Comparison of ENCODE assay signal across 20 mouse cellular contexts in the genomic region with DNA sequence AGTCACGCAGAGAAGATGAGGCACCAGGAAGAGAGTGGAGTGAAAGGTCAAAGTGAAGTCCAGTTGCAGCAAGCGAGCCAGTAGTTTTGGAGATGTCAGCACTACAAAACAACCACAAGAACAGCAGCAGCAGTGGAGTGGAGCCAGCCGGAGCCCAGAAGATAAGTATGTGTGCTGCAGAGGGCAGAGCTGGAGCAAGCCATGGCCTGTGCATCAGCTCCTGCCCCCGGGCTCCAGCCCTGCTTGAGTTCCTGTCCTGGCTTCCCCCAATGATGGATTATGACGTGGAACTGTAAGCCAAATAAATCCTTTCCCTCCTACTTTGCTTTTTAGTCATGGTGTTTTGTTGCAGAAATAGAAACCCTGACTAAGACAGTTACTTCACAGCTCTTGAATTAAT. TPM values are rescaled to one million over a fixed set of nuclear protein-coding genes. Genes with fewer than 3 reads are reported as not detected.
A peak's percentile ranks its signal among the peaks of the same experiment; 100 is the strongest.
DNase-seq lines count a peak whose midpoint lies in the region; ATAC-seq and TF ChIP-seq lines count a peak whose summit lies in the region.
"Had no signal": no experiment of that assay in that cellular context is flagged by ENCODE, and none has a peak within 500 bp of the region (broad histone marks: within the 10 kb centered on the region; RNA-seq: fewer than 3 reads in every experiment).

No protein-coding gene starts in this region.

- ATAC-seq in frontal cortex, adult (ENCODE audit: low TSS enrichment) = peak; percentile 86
- no peak for ATAC-seq in lung, postnatal 0 days
- ATAC-seq: forebrain, embryonic 14.5 days; intestine, embryonic 16.5 days had no signal

- TF ChIP-seq EP300 in lung, postnatal 0 days (IDR thresholded peaks at IDR 0.05) = no peak

- H3K27me3 ChIP-seq in lung, postnatal 0 days (replicated peaks; ENCODE audit: insufficient read depth, low read length) = no peaks in the 10 kb centered on the region
- H3K27me3 ChIP-seq: embryonic facial prominence, embryonic 12.5 days; heart, embryonic 13.5 days; hindbrain, embryonic 15.5 days had no signal

- no peak overlapping the region for H3K9ac ChIP-seq in lung, postnatal 0 days (replicated peaks; ENCODE audit: low read depth)
- H3K9ac ChIP-seq: embryonic facial prominence, embryonic 12.5 days; heart, embryonic 13.5 days; hindbrain, embryonic 15.5 days had no signal

- no peak overlapping the region for H3K4me2 ChIP-seq in lung, postnatal 0 days (replicated peaks; ENCODE audit: low read depth, low read length)
- H3K4me2 ChIP-seq: embryonic facial prominence, embryonic 12.5 days; heart, embryonic 13.5 days; hindbrain, embryonic 15.5 days had no signal

- H3K36me3 ChIP-seq in lung, postnatal 0 days (ENCODE audit: insufficient read depth, low read length) = no peaks in the 10 kb centered on the region

- no peak overlapping the region for H3K4me3 ChIP-seq in lung, postnatal 0 days (ENCODE audit: low read depth, low read length)
- H3K4me3 ChIP-seq: embryonic facial prominence, embryonic 12.5 days; heart, embryonic 13.5 days; hindbrain, embryonic 15.5 days had no signal

- no peaks in the 10 kb centered on the region for H3K9me3 ChIP-seq in lung, postnatal 0 days (ENCODE audit: low read length)
- H3K9me3 ChIP-seq: embryonic facial prominence, embryonic 12.5 days; G1E; heart, embryonic 13.5 days; hindbrain, embryonic 15.5 days had no signal

- DNase-seq in frontal cortex, postnatal 25 days (ENCODE audit: low spot score in 2 of 2) = no peak
- DNase-seq in NIH3T3 (ENCODE audit: low read depth) = peak; percentile 62
- DNase-seq in gonadal fat pad, adult 2 months (ENCODE audit: low read depth) = peak; percentile 60
- DNase-seq in lung, postnatal 0 days (ENCODE audit: low spot score) = no peak
- no peak for DNase-seq in embryo, embryonic 10.5 days (ENCODE audit: low spot score)
- DNase-seq in adrenal gland, postnatal 36 days = no peak
- DNase-seq: adrenal gland, postnatal 14 days; cerebellum, adult 2 months; cerebellum, postnatal 10 days; embryo, embryonic 11 days; gastrocnemius, postnatal 10 days; heart, postnatal 36 days had no signal

- WGBS in lung, postnatal 0 days = 72% methylated on average over 5 of the region's 5 CpGs

- no peak for TF ChIP-seq CTCF in lung, postnatal 0 days (IDR thresholded peaks at IDR 0.05)

- no peaks in the 10 kb centered on the region for H3K4me1 ChIP-seq in lung, postnatal 0 days (ENCODE audit: insufficient read depth, low read depth, low read length)
- H3K4me1 ChIP-seq: heart, embryonic 13.5 days; hindbrain, embryonic 15.5 days had no signal

- no peak overlapping the region for H3K27ac ChIP-seq in lung, postnatal 0 days (ENCODE audit: low read length)
- H3K27ac ChIP-seq: embryonic facial prominence, embryonic 12.5 days; heart, embryonic 13.5 days; hindbrain, embryonic 15.5 days had no signal

RNA-seq across cellular contexts. Expression of a gene that starts 26.6 kb away (rescaled TPM):
- 5.1 and 5.6 TPM in 2 replicates for polyA plus RNA-seq in gonadal fat pad, adult 2 months (2012; rRNA removed)
- 5.1 and 5.2 TPM in 2 replicates for polyA plus RNA-seq in lung, postnatal 0 days (2015; fragmentation: Nextera tagmentation; extraction: Ambion mirVana)
- 1 to 10 TPM; 4.5 to 7.5 TPM for total RNA-seq in adrenal gland, postnatal 36 days (2021)

RNA-seq across cellular contexts. Expression of a gene that starts 26.8 kb away (rescaled TPM):
- 3.3 and 4.8 TPM in 2 replicates for polyA plus RNA-seq in gonadal fat pad, adult 2 months (2012; rRNA removed)
- 19.3 and 20.0 TPM in 2 replicates for polyA plus RNA-seq in lung, postnatal 0 days (2015; fragmentation: Nextera tagmentation; extraction: Ambion mirVana)
- 10 to 100 TPM; 23.1 to 27.0 TPM for total RNA-seq in adrenal gland, postnatal 36 days (2021)

RNA-seq across cellular contexts. Expression of a gene that starts 26.9 kb away (rescaled TPM):
- polyA plus RNA-seq in gonadal fat pad, adult 2 months (2012; rRNA removed) = 4.6 and 6.2 TPM in 2 replicates
- 5.6 and 6.5 TPM in 2 replicates for polyA plus RNA-seq in lung, postnatal 0 days (2015; fragmentation: Nextera tagmentation; extraction: Ambion mirVana)
- total RNA-seq in adrenal gland, postnatal 36 days (2021) = 10 to 100 TPM in 1 of 2 experiments, 1 to 10 TPM in 1; 7.9 to 17.2 TPM

RNA-seq across cellular contexts. Expression of a gene that starts 51.3 kb away (rescaled TPM):
- polyA plus RNA-seq in gonadal fat pad, adult 2 months (2012; rRNA removed) = 0.45 and 0.56 TPM in 2 replicates
- polyA plus RNA-seq in lung, postnatal 0 days (2015; fragmentation: Nextera tagmentation; extraction: Ambion mirVana) = 2.0 and 2.2 TPM in 2 replicates
- 1 to 10 TPM; 1.4 to 3.6 TPM for total RNA-seq in adrenal gland, postnatal 36 days (2021)
- polyA plus RNA-seq: CD4-positive, CD25-positive, alpha-beta regulatory T cell, adult 4 months; G1E had no signal

Comparison
In these comparisons a context has a peak if more than half of its experiments do, and no peak if none do; other contexts are left out.
1. DNase-seq: peak in NIH3T3 (single experiment) and gonadal fat pad, adult 2 months (single experiment); none in frontal cortex, postnatal 25 days (0 of 2), lung, postnatal 0 days (single experiment), embryo, embryonic 10.5 days (single experiment) and adrenal gland, postnatal 36 days (0 of 2).